Mouse (Mus musculus) heart, adult 11 months (tissue): ENCODE results near the gene Foxp1.
A peak's percentile ranks its signal among the peaks of the same experiment; 100 is the strongest.

Source experiments
- DNase-seq: peaks from one replicate; pipeline ENCODE4 v3.0.0; 2022

Foxp1 gene

DNA sequence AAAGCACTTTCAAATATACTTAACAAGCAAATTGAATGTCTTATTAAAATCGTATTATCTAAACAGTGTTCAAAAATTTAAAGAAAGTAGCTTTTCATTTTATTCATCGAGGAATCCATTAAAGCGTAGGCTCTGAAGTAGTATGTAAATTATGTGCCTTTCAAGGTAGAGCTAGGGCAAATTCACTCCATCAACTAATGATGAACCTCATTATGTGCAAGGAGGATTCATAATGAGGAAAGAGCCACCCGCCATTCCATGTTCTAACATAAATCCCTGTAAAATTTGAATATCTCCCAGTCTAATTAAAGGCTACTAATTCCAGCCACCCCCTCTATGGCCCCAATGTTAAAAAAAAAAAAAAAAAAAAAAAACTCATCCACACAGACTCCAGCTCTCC lies 319.7 kb downstream of the Foxp1 start:
- DNase-seq = no peak

DNA sequence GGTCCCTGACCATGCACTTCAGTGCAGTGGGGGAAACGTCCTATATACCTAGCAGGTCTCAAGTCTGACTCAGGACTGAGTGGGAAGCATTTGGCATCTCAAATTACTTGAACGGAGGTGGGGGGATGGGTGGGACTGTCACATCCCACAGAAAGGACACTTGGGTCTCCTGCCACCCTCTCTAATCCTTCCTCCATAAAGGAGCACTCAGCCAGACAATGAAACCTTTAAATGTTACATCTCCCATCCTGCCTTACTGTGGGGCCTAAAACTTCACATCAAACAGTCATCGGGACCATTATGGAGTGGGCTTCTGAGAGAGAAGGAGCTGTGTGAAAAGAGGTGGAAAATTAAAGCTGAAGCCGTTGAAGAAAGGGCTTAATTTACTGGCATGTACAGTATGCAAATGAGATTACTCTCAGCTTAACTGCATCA lies 321.2 kb downstream of the Foxp1 start:
- DNase-seq = no peak

DNA sequence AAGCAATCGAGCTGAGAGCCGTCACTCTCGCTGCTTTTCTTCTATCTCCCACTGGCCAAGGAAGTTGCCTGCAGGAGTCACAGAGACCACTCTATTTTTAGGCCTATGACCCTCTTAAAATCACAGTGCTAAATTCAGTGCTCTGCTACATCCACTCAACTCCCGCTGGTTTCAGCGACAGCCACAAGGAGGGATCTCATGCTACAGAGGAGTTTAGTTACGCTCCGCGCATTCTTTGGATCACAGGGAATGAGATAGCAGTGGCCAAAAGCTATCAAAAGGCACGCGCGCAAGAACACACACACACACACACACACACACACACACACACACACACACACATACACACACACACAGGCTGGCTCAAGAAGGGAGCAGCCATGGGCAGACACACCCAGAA lies 321.9 kb downstream of the Foxp1 start:
- peak; percentile 90 for DNase-seq

DNA sequence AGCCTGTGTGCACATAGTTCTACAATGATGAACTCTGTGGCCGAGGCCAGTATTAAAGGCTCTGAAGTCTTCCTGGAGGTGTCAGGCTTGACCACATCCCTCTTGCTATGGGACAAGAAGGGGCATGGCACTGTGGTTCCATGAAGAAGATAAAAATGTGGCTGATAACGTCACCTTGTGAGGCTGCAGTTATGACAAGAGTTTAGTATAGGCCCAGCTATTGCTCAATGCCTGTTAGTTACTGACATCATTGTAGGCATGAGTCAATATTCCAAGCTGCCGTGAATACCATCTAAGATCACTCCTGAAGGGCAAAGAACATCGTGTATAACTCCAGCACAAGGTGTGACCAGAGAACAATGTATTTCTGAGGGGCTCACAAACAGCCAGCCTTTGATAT lies 323.2 kb downstream of the Foxp1 start:
- DNase-seq = peak; percentile 46

DNA sequence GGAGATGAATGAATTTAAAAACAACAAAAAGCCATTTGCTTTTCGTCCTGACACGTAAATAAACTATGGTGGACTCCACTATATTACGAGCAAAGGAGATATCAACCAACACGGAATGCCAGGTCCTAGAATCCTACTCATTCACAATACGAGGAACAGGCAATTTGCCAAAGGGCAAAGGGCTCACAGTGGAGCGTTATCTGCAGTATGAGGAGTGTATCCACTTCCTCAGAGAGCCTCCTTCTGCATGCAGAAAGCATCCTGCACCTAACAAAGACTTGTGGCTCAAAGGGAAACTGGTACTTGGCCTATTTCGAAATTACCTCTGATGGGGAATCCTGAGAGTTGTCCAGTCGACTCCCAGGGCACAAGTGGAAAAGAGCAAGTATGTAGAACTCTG lies 328.8 kb downstream of the Foxp1 start:
- DNase-seq = peak; percentile 87

DNA sequence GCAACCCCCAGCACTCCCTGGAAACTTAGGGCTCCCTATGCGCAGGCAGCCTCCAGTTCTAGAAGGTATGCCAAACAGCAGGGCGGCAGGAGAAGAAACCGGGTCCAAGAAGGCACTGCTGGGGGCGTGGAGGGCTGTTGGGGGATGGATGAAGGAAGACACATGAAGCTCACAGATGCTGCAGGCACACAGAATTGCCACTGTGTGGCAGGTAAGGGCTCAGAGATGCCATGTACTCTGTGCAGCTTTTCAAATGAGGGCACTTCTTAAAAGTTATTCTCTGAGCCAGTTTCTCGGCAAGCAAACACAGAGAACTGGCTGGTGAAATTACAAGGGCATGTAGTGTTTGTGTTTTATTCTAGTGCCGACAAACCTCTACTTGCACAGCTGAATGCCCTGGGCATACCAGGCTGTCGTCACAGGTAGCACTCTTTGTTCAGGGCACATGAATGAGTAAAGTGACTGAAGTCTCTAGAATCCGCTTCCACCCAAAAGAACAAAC lies 330.8 kb downstream of the Foxp1 start:
- peak; percentile 70 for DNase-seq

DNA sequence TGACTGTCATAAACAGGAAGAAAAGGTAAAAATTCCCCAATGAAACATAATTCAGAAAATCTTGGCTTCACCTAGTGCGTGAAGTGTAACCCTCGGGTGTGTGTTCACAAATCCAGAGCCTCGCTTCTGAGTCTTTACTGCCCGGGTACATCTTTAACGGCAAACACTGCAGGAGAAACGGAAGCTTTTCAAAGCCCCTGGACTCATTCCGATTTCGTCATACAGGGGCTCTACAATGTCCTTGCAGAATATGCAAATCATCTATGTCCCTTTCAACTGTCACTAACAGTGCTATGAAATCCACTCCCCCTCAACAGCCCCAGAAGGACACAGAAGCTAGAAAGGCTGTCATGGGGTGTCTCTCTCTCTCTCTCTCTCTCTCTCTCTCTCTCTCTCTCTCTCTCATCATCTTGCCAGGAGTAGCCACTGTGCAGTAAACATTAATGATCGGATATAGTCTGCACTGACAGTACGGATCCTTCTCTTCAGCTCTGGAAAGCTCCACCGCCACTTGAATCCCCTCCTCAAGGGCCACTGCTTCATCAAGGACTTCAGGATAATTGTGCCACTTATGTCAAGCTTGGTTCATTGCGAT lies 331.4 kb downstream of the Foxp1 start:
- peak; percentile 40 for DNase-seq

DNA sequence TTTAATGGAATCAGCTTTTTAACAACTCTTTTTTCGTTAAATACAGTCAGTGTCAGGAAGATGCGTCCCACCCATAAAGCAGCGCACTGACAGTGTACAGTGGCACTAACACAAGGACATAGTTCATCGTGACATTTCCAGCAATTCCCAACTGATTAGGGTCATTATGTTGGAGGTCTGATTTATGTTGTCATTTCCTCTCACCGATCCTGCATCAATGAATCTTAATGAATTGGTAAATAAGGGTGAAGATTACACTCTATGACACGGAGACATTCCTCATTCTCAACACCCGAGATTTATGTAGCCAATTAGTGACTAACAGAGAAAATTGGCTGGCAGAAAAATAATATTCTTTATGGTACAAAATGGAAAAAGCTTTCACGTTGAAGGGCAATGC lies 332.6 kb downstream of the Foxp1 start:
- peak; percentile 55 for DNase-seq

DNA sequence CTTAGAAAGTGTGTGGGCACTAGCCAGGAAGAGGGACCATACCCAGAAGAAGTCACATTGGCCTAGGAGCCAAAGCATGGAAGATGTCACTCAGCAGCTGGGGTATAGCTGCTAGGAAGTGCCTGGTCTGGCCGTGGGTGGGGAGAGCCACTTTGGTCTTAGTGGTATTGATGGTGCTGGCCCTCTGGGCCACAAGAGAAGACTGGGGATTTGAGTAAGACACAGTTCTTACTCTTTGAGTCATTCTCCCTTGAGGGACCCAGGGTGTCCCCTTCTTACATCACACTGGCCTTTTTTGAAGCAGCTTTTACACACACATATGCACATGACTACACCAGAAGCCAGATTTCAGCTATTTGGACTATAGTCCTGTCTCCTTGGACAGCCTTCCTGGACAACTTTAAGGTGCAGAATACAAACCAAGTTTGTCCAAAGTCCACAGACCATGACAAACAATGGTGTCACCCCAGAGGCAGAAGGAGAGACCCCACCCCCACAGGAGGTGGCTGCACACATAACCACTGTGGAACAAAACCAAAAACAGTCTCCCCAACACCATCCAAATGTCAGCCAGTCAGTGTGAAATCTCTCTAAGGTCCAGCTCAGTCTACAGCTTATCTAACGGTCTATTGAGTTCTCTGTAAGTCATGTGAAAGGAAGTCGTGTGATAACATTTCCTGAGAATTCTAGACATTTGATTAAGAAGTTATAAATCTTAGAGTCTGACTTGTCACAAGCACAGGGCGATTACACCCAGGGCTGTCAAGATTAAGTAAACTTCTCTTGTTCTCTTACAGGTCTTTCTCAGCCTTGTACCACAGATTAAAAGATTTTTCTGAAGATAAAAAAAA lies 333.9 kb downstream of the Foxp1 start:
- peak; percentile 85 for DNase-seq

DNA sequence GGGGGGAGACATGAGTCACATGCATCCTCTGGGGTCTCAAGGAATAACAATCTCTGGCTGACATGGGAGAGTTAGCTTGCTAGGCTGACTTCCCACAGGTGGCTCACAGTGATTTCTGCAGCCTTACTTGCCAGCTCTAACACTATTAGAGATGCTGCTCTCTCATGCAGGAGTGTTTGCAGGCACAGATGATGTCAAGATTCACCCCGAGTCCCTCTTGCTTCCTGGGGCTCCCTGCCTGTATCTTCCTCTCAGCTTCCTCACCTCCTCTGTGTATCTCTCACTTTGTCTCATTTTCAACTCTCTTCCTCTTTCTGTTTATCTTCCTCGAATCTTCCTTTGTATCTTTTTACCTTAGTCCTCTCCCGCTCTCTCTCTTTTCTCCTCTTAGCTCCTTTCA lies 334.6 kb downstream of the Foxp1 start:
- DNase-seq = peak; percentile 70

DNA sequence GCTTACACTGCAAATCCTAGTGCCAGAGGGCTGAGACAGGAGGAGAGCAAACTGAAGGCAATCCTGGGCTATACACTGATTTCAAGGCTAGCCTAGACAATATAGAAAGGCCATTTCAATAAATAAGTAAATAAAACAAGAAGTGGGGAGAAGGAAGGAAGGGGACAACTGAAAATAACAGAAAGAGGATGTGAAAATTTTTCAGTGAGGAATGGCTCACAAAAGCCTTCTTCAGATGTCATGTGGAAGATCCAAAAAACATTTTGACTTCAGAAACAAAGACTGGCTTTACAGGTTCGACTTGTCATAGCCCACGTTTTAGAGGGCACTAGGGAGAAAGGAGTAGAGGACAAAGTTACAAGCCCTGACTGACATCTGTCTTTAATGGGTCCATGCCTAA lies 335.1 kb downstream of the Foxp1 start:
- no peak for DNase-seq

DNA sequence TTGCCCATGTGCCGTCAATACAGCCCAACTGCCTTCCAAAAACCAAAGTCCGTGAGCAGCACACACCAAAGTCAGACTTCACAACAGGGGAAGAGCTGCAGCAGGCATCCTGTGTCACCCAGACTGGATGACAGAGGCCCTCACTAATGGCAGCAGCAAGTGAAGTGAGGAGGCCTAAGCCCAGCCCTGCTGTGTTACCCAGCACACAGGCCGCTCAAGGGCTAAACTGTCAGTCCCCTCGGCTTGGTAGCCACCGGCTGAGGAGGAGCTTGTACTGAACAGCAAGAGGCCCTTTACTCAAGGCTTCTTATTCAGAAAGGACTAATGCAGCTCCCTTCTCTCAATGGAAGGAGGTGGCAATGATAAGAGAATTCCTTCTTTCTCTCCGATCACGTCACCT lies 336.0 kb downstream of the Foxp1 start:
- peak; percentile 85 for DNase-seq

DNA sequence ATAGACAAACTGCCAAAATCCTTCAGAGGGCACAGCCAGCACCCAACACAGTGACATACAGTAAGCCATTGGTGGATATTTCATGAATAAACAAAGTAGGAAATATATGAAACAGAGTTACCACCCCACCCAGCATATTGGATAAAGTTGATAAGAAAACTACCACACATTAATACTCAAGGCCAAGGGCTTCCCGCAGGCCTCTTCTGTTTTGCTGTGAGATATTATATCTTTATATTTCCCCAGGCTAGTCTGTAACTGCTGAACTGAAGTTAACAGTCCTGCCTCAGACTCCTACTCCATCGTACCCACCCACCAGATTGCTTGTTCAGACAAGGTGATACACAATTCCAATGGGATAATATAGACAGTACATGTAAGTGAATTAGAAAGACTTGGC lies 336.7 kb downstream of the Foxp1 start:
- DNase-seq = peak; percentile 64

DNA sequence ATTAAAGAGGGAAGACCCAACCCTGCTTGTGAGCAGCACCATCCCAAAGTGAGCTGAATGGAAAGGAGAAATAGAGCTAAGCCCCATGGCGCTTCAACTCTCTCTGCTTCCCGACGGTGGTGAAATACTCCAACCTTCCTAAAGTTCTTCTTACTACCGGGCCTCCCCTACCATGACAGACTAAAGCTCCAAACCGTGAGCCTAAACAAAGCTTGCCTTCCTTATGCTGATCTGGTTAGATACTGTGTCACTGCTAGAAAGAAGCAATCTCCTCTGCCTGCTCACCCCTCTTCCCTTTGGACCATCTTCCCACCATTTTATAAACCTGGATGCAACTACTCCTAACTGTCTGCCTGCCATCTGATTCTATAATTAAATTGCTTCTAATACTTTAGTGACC lies 338.5 kb downstream of the Foxp1 start:
- DNase-seq = peak; percentile 58

DNA sequence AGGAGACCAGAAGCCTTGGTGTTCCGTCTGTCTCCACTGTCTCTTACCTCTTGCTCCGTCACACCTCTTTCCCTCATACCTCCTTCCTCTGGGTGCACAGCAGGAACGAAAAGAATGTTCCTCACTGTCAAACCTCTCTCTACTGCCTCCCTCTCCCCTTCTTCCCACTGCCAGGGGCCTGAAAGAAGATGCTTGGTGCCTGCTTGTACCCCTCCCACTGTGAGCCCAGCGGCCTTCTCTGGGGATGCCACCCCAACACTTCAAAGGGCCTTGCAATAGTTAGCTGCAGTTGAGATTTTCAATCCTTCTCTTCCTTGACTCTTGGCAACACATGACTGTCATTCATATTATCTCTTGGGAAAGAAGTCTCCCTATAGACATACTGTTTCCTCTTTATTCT lies 339.7 kb downstream of the Foxp1 start:
- peak; percentile 71 for DNase-seq

DNA sequence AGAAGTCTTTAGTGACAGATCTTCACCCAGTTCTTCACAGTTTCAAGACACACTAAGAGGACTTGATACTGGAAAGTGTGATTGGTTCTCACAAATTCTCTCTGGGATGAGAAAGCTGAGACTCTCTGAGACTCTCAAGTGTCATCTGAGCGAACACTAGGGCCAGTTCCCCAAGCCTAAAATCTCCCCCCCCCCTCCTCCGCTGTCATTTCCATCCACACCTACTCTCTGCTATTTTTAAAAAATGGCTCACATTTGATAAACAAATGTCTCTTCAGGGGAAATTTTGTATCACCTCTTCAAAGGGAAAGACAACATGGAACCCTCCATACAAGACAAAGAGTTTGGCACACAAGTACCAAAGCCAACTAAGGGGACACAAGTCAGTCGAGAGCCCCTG lies 346.3 kb downstream of the Foxp1 start:
- peak; percentile 69 for DNase-seq

DNA sequence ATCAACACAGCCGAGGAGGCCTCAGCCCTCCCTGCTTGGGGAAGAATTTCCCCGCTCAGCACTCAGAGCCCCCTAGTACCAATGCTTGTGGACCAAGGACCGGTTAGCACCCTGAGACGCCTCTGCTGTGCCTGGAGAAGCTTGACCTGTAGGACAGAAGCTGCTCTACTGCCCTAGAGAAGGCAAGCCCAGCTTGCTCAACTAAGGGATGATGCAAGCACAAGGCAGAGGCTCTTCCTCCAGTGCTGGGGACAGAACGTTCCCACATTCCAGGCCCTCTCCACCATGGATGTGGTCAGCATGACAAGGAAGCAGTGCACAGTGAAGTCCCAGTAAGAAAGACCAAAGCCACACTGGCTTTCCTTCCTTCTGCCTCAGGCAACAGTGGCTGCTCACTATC lies 347.1 kb downstream of the Foxp1 start:
- DNase-seq = peak; percentile 96

DNA sequence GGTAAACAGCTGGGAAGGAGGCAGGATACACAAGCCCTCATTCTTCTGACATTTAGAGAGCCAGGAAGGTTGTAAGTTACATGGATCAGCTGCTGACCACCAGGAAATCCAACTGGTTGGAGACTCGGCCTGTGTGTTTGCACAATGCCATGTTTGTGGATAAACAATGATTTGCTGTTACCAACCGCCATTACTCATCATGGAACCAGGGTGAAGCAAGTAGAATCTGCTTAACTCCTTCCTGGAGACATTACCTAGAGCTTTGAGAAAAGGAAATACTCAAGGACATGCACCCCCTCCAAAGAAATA lies 348.7 kb downstream of the Foxp1 start:
- no peak for DNase-seq

DNA sequence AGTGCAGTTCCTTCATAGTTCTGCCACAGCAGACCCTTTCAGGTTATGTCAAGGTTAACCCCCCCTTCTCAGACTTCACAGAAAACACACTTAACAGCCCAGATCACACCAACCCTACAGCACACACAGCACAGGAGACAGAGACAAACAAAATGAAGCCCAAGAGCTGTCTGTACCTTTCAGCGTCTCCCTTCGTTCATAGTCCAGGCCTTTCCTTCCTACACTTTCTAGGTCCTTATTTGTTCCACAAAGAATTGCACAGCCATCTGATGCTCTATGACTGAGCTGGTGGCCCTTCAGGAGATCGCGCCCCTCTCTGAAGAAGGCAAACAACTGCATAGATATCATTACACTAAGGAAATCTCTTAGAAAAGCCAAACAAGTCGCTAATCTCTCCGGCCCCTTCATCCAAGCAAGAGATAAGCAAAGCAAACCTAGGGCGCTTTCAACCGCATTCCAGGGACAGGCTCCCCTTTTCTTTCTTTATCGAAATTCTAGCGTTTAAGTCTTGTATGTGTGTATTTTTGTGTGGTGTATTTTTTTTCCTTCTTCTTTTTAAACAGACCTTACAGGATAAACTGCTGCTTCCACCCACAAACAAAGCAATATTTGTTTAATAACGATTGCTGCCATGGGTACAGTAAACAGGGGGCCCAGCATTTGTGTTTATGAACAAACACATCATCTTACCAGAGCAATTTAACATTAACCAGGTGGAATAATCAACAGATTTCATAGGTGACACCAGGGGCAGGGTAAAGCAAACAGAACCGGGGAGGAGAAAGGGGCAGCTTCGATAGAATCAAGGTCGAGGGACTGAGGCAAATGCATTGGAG lies 349.2 kb downstream of the Foxp1 start:
- DNase-seq = peak; percentile 70

DNA sequence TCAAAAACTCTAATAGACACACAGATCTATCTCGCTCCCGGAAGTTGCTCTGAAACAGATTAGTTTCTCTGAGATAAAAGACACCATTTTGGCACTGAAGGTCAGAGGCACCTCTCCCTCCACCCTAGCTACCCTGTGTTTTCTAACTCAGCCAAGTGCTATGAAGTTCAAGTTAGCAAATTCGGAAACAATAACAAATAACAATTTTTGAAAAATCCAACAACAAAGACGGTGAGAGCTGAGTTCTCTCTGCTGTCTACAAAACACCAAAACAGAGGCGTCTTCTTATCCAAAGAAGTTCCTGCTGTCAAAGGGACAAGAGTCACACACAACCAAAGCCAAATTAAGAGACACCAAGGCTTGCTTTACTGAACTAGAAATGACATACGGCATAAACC lies 349.9 kb downstream of the Foxp1 start:
- peak; percentile 77 for DNase-seq

DNA sequence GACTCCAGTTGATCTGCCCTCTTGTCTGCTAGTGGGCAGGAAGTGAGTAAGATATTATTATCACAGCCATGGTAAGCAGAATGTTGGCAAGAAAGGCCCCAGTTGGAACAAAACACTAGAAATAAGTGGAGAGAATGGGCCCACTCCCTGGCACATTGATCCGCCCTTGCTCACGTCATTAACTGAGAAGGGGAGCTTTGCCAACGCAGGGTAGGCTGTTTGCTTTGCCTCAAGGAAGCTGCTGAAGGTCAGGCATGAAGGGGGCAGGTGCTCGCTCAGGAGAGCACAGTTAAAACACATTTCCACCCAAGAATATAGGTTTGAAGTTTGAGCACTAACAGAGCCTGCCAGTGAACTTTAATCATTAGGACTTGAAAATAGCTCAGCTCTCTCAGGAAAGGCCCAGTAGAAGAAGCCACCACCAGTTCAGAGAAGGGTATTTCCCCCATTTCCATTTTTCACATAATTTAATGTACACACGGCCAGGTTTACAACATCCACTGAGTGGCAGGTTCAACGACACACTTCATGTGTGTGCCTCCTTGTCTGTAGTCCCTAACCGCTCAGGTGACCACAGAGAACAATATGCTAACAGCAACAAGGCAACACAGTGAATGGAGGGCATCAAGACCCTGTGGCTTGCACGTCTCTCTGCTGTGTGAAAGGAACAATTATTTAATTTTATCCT lies 350.5 kb downstream of the Foxp1 start:
- peak; percentile 93 for DNase-seq

DNA sequence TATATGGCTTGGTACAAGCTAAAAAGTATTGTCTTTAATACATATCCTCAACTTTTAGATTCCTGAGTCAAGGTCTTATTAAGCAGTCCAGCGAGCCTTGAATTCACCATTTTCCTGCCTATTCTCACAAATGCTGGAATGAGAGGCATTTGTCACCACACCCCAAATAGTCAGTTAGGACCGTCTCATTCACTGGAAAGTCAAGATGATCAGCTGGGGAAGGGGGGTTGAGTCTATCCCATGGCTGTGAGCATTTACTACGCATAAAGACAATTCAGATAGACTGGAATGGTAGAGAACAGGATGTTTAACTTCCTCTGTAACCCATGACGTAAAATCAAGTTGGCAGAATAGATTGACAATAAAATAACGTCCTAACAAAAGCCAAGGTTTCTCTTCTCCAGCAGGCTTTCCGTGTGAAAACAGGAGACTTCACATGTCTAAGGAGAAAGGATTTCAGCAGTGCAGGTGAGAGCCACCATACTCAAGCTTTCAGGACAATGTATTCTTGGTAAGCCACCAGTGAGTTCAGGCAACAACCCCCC lies 351.2 kb downstream of the Foxp1 start:
- peak; percentile 84 for DNase-seq

DNA sequence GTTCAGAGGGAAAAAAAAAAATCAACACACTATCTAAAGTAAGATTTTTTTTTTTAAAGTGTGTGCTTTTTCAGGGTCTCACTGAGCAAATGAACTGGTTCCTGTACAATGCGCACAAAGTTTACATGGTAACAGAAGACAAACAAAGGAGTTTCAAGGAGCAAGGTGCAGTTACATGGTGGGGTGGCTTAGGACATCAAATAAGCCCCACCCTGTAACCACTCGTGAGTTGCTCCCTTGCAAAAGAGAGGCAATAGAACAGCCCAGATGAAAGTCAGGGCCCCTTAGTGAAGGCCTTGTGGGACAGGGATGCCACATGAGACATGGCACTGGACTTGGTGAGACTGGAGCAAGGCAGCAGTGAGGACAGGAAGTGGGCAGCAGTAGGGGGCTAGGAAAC lies 353.8 kb downstream of the Foxp1 start:
- peak; percentile 71 for DNase-seq
